Mouse (Mus musculus): ENCODE data around the gene Apol9a. TPM values are rescaled to one million over a fixed set of nuclear protein-coding genes. Genes with fewer than 3 reads are reported as not detected.
"Not testable (repeated sequence)": the region's sequence is repeated elsewhere in the genome, so short reads cannot be mapped to it uniquely, and the experiment has no call there.

Gene Apol9a
- total RNA-seq (2021), result not detected
- long read RNA-seq, experiment 1, result 0 reads
- long read RNA-seq, experiment 2, partial matches to known transcripts, result 0 of 1 reads
- long read RNA-seq, experiment 2, other reads (novel, unspliced or antisense), result 0 of 1 reads

- DNase-seq (ENCODE audit: low spot score in 2 of 2), result not testable (repeated sequence)
These were observed at the start of gene Apol9a for GRCm38 (mm10) chr15:77411035-77411434. Gene Apol9a, minus strand, starts transcription at chr15:77411135.

GRCm38 (mm10) chr15:77449927-77450326 lies 39.0 kb upstream of the Apol9a start:
- DNase-seq (ENCODE audit: low spot score in 2 of 2), result peak; percentile 9 to 13

- not testable (repeated sequence) for DNase-seq (ENCODE audit: low spot score in 2 of 2)
These were observed 36.5 kb upstream of the Apol9a start, which contains the start of gene Apol7b for GRCm38 (mm10) chr15:77447392-77447791. Gene Apol7b, minus strand, starts transcription at chr15:77447492.

GRCm38 (mm10) chr15:77445668-77446067 lies 34.7 kb upstream of the Apol9a start:
- not testable (repeated sequence) for DNase-seq (ENCODE audit: low spot score in 2 of 2)

- peak; percentile 25 to 30 for DNase-seq (ENCODE audit: low spot score in 2 of 2)
These were observed 33.8 kb upstream of the Apol9a start for GRCm38 (mm10) chr15:77444746-77445145.

GRCm38 (mm10) chr15:77428690-77429448 lies 17.9 kb upstream of the Apol9a start:
- not testable (repeated sequence) for DNase-seq (ENCODE audit: low spot score in 2 of 2)

- DNase-seq (ENCODE audit: low spot score in 2 of 2), result peak in 1 of 2 experiments; percentile 18
These were observed 12.0 kb upstream of the Apol9a start for GRCm38 (mm10) chr15:77422925-77423324.

GRCm38 (mm10) chr15:77419657-77420056 lies 8.7 kb upstream of the Apol9a start:
- DNase-seq (ENCODE audit: low spot score in 2 of 2), result not testable (repeated sequence)

GRCm38 (mm10) chr15:77416655-77417333 lies 5.9 kb upstream of the Apol9a start:
- not testable (repeated sequence) for DNase-seq (ENCODE audit: low spot score in 2 of 2)

GRCm38 (mm10) chr15:77415653-77416052 lies 4.7 kb upstream of the Apol9a start:
- DNase-seq (ENCODE audit: low spot score in 2 of 2), result not testable (repeated sequence)

- not testable (repeated sequence) for DNase-seq (ENCODE audit: low spot score in 2 of 2)
These were observed 1.8 kb upstream of the Apol9a start for GRCm38 (mm10) chr15:77412695-77413094.

- not testable (repeated sequence) for DNase-seq (ENCODE audit: low spot score in 2 of 2)
These were observed 4.6 kb downstream of the Apol9a start for GRCm38 (mm10) chr15:77406370-77406769.

- peak; percentile 26 to 31 for DNase-seq (ENCODE audit: low spot score in 2 of 2)
These were observed 11.9 kb downstream of the Apol9a start, which contains the start of gene Apol7a for GRCm38 (mm10) chr15:77399027-77399426. Gene Apol7a, minus strand, starts transcription at chr15:77399110.

GRCm38 (mm10) chr15:77397450-77398132 lies 13.3 kb downstream of the Apol9a start:
- DNase-seq (ENCODE audit: low spot score in 2 of 2), result peak; percentile 18 to 45

- DNase-seq (ENCODE audit: low spot score in 2 of 2), result not testable (repeated sequence)
These were observed 17.1 kb downstream of the Apol9a start for GRCm38 (mm10) chr15:77393832-77394231.

- DNase-seq (ENCODE audit: low spot score in 2 of 2), result no peak
These were observed 23.5 kb downstream of the Apol9a start for GRCm38 (mm10) chr15:77387462-77387861.

- DNase-seq (ENCODE audit: low spot score in 2 of 2), result no peak
These were observed 26.4 kb downstream of the Apol9a start for GRCm38 (mm10) chr15:77384340-77385030.

- no peak for DNase-seq (ENCODE audit: low spot score in 2 of 2)
These were observed 28.1 kb downstream of the Apol9a start for GRCm38 (mm10) chr15:77382880-77383279.

- no peak for DNase-seq (ENCODE audit: low spot score in 2 of 2)
These were observed 28.6 kb downstream of the Apol9a start for GRCm38 (mm10) chr15:77382271-77382850.

- no peak for DNase-seq (ENCODE audit: low spot score in 2 of 2)
These were observed 29.5 kb downstream of the Apol9a start for GRCm38 (mm10) chr15:77381481-77381880.

All from left cerebral cortex, adult 18-20 months (tissue).